ENCODE assay signal across 9 mouse cellular contexts in genomic region chr7:43883547-43883946, GRCm38 (mm10). TPM values are rescaled to one million over a fixed set of nuclear protein-coding genes. Genes with fewer than 3 reads are reported as not detected.
DNase-seq lines count a peak whose midpoint lies in the region; ATAC-seq and TF ChIP-seq lines count a peak whose summit lies in the region.
"Had no signal": no experiment of that assay in that cellular context is flagged by ENCODE, and none has a peak within 500 bp of the region (broad histone marks: within the 10 kb centered on the region; RNA-seq: fewer than 3 reads in every experiment).

No protein-coding gene starts in this region.

- DNase-seq in heart, adult 11 months = peak; percentile 92
- DNase-seq in heart, postnatal 25 days (ENCODE audit: low spot score) = no peak
- peak; percentile 16 for DNase-seq in forebrain, postnatal 0 days
- peak; percentile 16 for DNase-seq in layer of hippocampus, adult 9-11 months
- peak; percentile 26 for DNase-seq in splenic B cell, adult 2 months (ENCODE audit: low read depth, low spot score)

- H3K9ac ChIP-seq in forebrain, postnatal 0 days = no peak overlapping the region

- intact Hi-C loops in heart, postnatal 25 days (cut with DNase I) = no loop called here

- H3K4me1 ChIP-seq in bone marrow, adult 2 months (ENCODE audit: control insufficient read depth, insufficient read depth, low read length) = no peaks in the 10 kb centered on the region
- H3K4me1 ChIP-seq in forebrain, postnatal 0 days (ENCODE audit: insufficient read depth) = no peaks in the 10 kb centered on the region
- H3K4me1 ChIP-seq in megakaryocyte, embryonic 14.5 days = peaks cover 6% of the 10 kb centered on the region

- H3K27me3 ChIP-seq in forebrain, postnatal 0 days (ENCODE audit: insufficient read depth, low read length) = peaks cover 4% of the 10 kb centered on the region; the same call in 1 of the 2 replicates
- H3K27me3 ChIP-seq in megakaryocyte, embryonic 14.5 days (replicated peaks) = peaks cover 37% of the 10 kb centered on the region
- H3K27me3 ChIP-seq in splenic B cell, adult 2 months (ENCODE audit: control insufficient read depth, insufficient read depth, low read length, poor library complexity, severe bottlenecking) = no peaks in the 10 kb centered on the region

- no peaks in the 10 kb centered on the region for H3K36me3 ChIP-seq in forebrain, postnatal 0 days (ENCODE audit: insufficient read depth)
- no peaks in the 10 kb centered on the region for H3K36me3 ChIP-seq in megakaryocyte, embryonic 14.5 days (replicated peaks; ENCODE audit: low read length)
- no peaks in the 10 kb centered on the region for H3K36me3 ChIP-seq in splenic B cell, adult 2 months (ENCODE audit: control insufficient read depth, insufficient read depth, low read length, poor library complexity, severe bottlenecking)

- 15% methylated on average over 14 of the region's 14 CpGs for WGBS in bone marrow, adult 2 months
- 6% methylated on average over 14 of the region's 14 CpGs for WGBS in forebrain, postnatal 0 days

- H3K4me3 ChIP-seq in bone marrow, adult 2 months (replicated peaks; ENCODE audit: control insufficient read depth, low read depth, low read length) = no peak overlapping the region
- peak overlapping the region; percentile 0; the same call in 1 of the 2 replicates for H3K4me3 ChIP-seq in forebrain, postnatal 0 days (ENCODE audit: low read depth, low read length)
- H3K4me3 ChIP-seq in megakaryocyte, embryonic 14.5 days (replicated peaks) = peak overlapping the region; percentile 77

- TF ChIP-seq POLR2A in bone marrow, adult 2 months (IDR thresholded peaks at IDR 0.05; ENCODE audit: borderline replicate concordance, control insufficient read depth, low read depth, low read length) = no peak

- no peaks in the 10 kb centered on the region for H3K9me3 ChIP-seq in forebrain, postnatal 0 days (ENCODE audit: low read length)
- H3K9me3 ChIP-seq in megakaryocyte, embryonic 14.5 days = no peaks in the 10 kb centered on the region

- TF ChIP-seq CTCF in bone marrow, adult 2 months (IDR thresholded peaks at IDR 0.05; ENCODE audit: control insufficient read depth, insufficient read depth, low read length) = peak; percentile 66
- peak; percentile 70 for TF ChIP-seq CTCF in forebrain, postnatal 0 days (IDR thresholded peaks at IDR 0.05; ENCODE audit: low read depth)

- H3K4me2 ChIP-seq in forebrain, postnatal 0 days (ENCODE audit: low read depth) = peak overlapping the region; percentile 16; the same call in 1 of the 2 replicates

- no peak overlapping the region for H3K27ac ChIP-seq in bone marrow, adult 2 months (ENCODE audit: control insufficient read depth, insufficient read depth, low read depth, low read length, poor library complexity)
- no peak overlapping the region for H3K27ac ChIP-seq in forebrain, postnatal 0 days (ENCODE audit: low read depth, low read length)

- ATAC-seq in forebrain, postnatal 0 days = peak; percentile 55; the same call in 1 of the 2 replicates
- ATAC-seq in hematopoietic stem cell, adult 5-6 weeks (replicated peaks in 1 of 2; ENCODE audit: insufficient read depth in 1 of 2, low FRiP score in 2 of 2, low TSS enrichment in 1 of 2, low read depth in 1 of 2, poor library complexity in 2 of 2, severe bottlenecking in 2 of 2) = peak; percentile 66 to 86

RNA-seq across cellular contexts. Expression of gene Klk4, which starts 2.6 kb away (rescaled TPM):
- total RNA-seq in heart, postnatal 25 days (2021) = not detected
- polyA plus RNA-seq in bone marrow, adult 2 months (2011; ENCODE audit: insufficient read depth, insufficient read length, low replicate concordance, missing spikeins) = not detected in 2 replicates
- 0.71 TPM in 1 of 2 replicates, not detected in the other for total RNA-seq in forebrain, postnatal 0 days (2014; rRNA removed)
- polyA plus RNA-seq in forebrain, postnatal 0 days (2015; fragmentation: Nextera tagmentation; extraction: Ambion mirVana) = 1.1 and 1.3 TPM in 2 replicates
- not detected in 2 replicates for total RNA-seq in hematopoietic stem cell, adult 5-6 weeks (2017)
- polyA plus RNA-seq in megakaryocyte, embryonic 14.5 days (2012; ENCODE audit: insufficient read depth, low replicate concordance) = not detected in 2 replicates
- polyA plus RNA-seq: liver, embryonic 16.5 days had no signal

RNA-seq across cellular contexts. Expression of gene Klk5, which starts 41.8 kb away (rescaled TPM):
- not detected for total RNA-seq in heart, postnatal 25 days (2021)
- not detected in 2 replicates for polyA plus RNA-seq in bone marrow, adult 2 months (2011; ENCODE audit: insufficient read depth, insufficient read length, low replicate concordance, missing spikeins)
- total RNA-seq in forebrain, postnatal 0 days (2014; rRNA removed) = not detected in 2 replicates
- not detected in 2 replicates for polyA plus RNA-seq in forebrain, postnatal 0 days (2015; fragmentation: Nextera tagmentation; extraction: Ambion mirVana)
- total RNA-seq in hematopoietic stem cell, adult 5-6 weeks (2017) = not detected in 2 replicates
- polyA plus RNA-seq in megakaryocyte, embryonic 14.5 days (2012; ENCODE audit: insufficient read depth, low replicate concordance) = not detected in 2 replicates
- polyA plus RNA-seq: liver, embryonic 16.5 days had no signal

RNA-seq across cellular contexts. Expression of gene Klk15, which starts 50.0 kb away (rescaled TPM):
- not detected for total RNA-seq in heart, postnatal 25 days (2021)
- polyA plus RNA-seq in bone marrow, adult 2 months (2011; ENCODE audit: insufficient read depth, insufficient read length, low replicate concordance, missing spikeins) = not detected in 2 replicates
- not detected in 2 replicates for total RNA-seq in forebrain, postnatal 0 days (2014; rRNA removed)
- polyA plus RNA-seq in forebrain, postnatal 0 days (2015; fragmentation: Nextera tagmentation; extraction: Ambion mirVana) = not detected in 2 replicates
- not detected in 2 replicates for total RNA-seq in hematopoietic stem cell, adult 5-6 weeks (2017)
- not detected in 2 replicates for polyA plus RNA-seq in megakaryocyte, embryonic 14.5 days (2012; ENCODE audit: insufficient read depth, low replicate concordance)
- polyA plus RNA-seq: liver, embryonic 16.5 days had no signal

RNA-seq across cellular contexts. Expression of gene Klk6, which starts 59.2 kb away (rescaled TPM):
- not detected for total RNA-seq in heart, postnatal 25 days (2021)
- polyA plus RNA-seq in bone marrow, adult 2 months (2011; ENCODE audit: insufficient read depth, insufficient read length, low replicate concordance, missing spikeins) = not detected in 2 replicates
- total RNA-seq in forebrain, postnatal 0 days (2014; rRNA removed) = not detected in 2 replicates
- polyA plus RNA-seq in forebrain, postnatal 0 days (2015; fragmentation: Nextera tagmentation; extraction: Ambion mirVana) = not detected in 2 replicates
- total RNA-seq in hematopoietic stem cell, adult 5-6 weeks (2017) = not detected in 2 replicates
- polyA plus RNA-seq in megakaryocyte, embryonic 14.5 days (2012; ENCODE audit: insufficient read depth, low replicate concordance) = not detected in 2 replicates
- polyA plus RNA-seq: liver, embryonic 16.5 days had no signal
